Mouse (Mus musculus) heart, embryonic 16.5 days (tissue): ENCODE measurements around the gene 2010111I01Rik. TPM values are rescaled to one million over a fixed set of nuclear protein-coding genes. Genes with fewer than 3 reads are reported as not detected.

Experiments used
- ATAC-seq: fragments of 200-750 bp; cut with Nextera tagmentation; replicated peaks from 2 replicates; pipeline ENCODE4 v1.8.0; 2017; ENCODE audit warnings: moderate number of reproducible peaks; ENCODE audit not compliant: insufficient read depth, low FRiP score; ENCODE audit errors: extremely low read depth
- H3K27ac ChIP-seq: fragments of 300-500 bp; sonication (generic); 2 replicates; pipeline ENCODE4 v1.5.1; 2014; ENCODE audit warnings: mild to moderate bottlenecking, low read length, control low read depth, moderate library complexity
- H3K27me3 ChIP-seq: fragments of 300-500 bp; sonication (generic); 2 replicates; pipeline ENCODE4 v1.6.1; 2014; ENCODE audit warnings: low read length, mixed read lengths; ENCODE audit not compliant: control insufficient read depth, insufficient read depth
- H3K36me3 ChIP-seq: fragments of 300-500 bp; sonication (generic); 2 replicates; pipeline ENCODE4 v1.6.1; 2014; ENCODE audit not compliant: control insufficient read depth, insufficient read depth
- H3K4me1 ChIP-seq: fragments of 300-500 bp; sonication (generic); 2 replicates; pipeline ENCODE4 v1.6.1; 2014; ENCODE audit warnings: low read length, mixed read lengths; ENCODE audit not compliant: control insufficient read depth, insufficient read depth
- H3K4me2 ChIP-seq: fragments of 300-500 bp; sonication (generic); 2 replicates; pipeline ENCODE4 v1.6.1; 2014; ENCODE audit warnings: low read depth, mild to moderate bottlenecking, control low read depth, low read length
- H3K4me3 ChIP-seq: fragments of 300-500 bp; sonication (generic); 2 replicates; pipeline ENCODE4 v1.5.1; 2014; ENCODE audit warnings: mild to moderate bottlenecking, control low read depth, low read length
- H3K9ac ChIP-seq: fragments of 300-500 bp; sonication (generic); 2 replicates; pipeline ENCODE4 v1.6.1; 2014; ENCODE audit warnings: low read length, control low read depth
- H3K9me3 ChIP-seq: fragments of 300-500 bp; sonication (generic); replicated peaks from 2 replicates; pipeline ENCODE4 v1.6.1; 2016; ENCODE audit warnings: low read length; ENCODE audit not compliant: control insufficient read depth
- WGBS: fragments of 180-500 bp; shearing (Covaris S2); extraction: QIAGEN DNeasy Blood & Tissue Kit; methylation state at CpG from one replicate; pipeline ENCODE4 v1.1.7; 2014; 5-methylcytosine and 5-hydroxymethylcytosine counted together
- polyA plus RNA-seq: library from polyadenylated mRNA; unstranded; fragments of >200 nt; fragmentation: Nextera tagmentation; extraction: Ambion mirVana; gene quantifications from 2 replicates; pipeline ENCODE4 v1.2.1, GENCODE M21; 2015

Gene 2010111I01Rik
- polyA plus RNA-seq, 1 experiment from 2014 or later = 71.1 TPM

DNA sequence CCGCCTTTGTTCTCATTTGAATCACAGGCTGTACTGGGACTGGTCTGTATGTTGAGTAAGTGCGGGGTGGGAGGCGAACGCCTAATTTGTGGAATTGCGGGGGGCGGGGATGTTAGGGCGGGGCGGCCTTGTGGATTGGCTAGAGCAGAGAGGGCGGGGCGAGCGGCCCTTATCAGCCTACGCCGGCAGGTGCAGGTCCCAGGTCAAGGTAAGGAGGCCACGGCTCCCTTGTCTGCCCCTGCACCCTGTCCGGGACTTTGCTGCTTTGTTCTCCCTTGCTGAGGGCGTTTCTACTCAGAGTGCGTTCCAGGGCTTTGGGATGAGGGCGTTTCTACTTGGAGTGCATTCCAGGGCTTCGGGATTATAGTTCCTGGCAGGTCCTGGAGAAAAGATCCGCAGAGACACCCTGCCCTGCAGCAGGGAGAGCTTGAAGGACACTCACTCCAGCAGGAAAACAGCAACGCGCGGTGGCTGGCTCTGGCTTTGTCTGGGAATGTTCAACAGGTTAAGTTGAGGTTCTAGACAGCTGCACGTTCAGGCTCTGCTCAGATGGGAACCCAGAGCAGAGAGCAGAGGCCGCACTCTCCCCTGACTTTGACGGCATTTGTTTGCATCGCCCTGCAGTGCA lies 308.0 kb downstream of the 2010111I01Rik start:
- Histone ChIP-seq H3K27me3 (no peaks in the 10 kb centered on the region), H3K4me1 (peaks cover 57% of the 10 kb centered on the region), H3K4me3 (peak overlapping the region; percentile 58), H3K9ac (peak overlapping the region; percentile 76), H3K4me2 (peak overlapping the region; percentile 66), H3K9me3 (no peaks in the 10 kb centered on the region), H3K36me3 (no peaks in the 10 kb centered on the region), H3K27ac (peak overlapping the region; percentile 87)
- WGBS = 12% methylated on average over 27 of the region's 27 CpGs
- ATAC-seq = peak; percentile 75

DNA sequence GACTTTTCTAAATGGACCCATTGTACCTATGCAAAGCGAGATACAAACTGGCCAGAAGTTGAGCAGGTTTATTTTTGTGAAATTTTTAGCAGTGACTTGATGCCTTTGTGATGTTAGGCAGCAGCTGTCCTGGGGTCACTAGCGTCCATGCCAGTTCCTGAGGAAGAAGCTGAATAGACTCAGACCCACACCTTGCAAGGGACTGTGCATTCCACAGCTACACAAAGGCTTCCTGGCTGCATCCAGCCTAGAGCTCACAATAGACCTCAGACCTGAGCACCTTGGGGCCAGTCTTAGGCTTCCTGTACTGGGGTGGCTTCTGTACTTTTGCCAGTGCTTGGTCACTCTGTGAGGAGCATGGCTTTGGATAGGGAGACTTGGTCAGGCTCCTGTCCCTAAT lies 309.2 kb downstream of the 2010111I01Rik start:
- H3K4me1 ChIP-seq = peaks cover 64% of the 10 kb centered on the region
- H3K27ac ChIP-seq = peak overlapping the region; percentile 2; the same call in 1 of the 2 replicates
- ATAC-seq = no peak
- no peaks in the 10 kb centered on the region for H3K36me3 ChIP-seq
- H3K27me3 ChIP-seq = no peaks in the 10 kb centered on the region
- WGBS = 60% methylated on average over 2 of the region's 2 CpGs
- no peaks in the 10 kb centered on the region for H3K9me3 ChIP-seq
- no peak overlapping the region for H3K9ac ChIP-seq
- H3K4me3 ChIP-seq = peak overlapping the region; percentile 20; the same call in 1 of the 2 replicates
- H3K4me2 ChIP-seq = peak overlapping the region; percentile 24

DNA sequence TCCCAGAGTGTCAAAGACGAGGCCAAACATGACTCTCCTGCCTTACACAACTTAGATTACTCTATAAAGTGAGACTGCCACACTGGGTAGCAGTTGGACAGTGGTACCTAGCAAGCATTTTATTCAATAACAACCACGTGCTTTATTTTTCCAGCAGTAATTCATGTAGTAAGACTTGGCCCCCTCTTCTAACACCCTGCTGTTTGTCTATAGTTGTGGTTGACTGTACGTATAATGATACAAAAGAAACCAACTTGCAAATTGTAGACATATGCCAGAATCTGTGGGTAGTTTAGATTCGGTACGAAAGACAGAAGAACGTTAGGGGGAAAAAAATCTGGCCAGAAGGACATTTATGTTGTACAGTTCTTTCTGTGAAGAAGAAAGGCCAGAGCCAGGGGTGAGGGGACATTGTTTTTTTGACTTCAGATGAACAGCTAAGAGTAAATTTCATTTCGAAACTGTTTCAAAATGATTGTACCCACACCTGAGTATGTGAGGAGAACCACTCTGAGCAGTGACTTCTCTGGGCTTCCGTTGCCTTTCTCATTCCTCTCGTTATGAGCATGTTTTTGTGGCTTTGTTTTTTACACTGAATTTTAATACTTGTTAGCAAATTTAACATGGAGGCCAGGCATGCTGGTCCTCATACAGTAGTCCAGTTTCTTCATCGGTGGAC lies 309.9 kb downstream of the 2010111I01Rik start:
- ATAC-seq = no peak
- H3K27me3 ChIP-seq = no peaks in the 10 kb centered on the region
- H3K4me2 ChIP-seq = peak overlapping the region; percentile 24; the same call in 1 of the 2 replicates
- no peaks in the 10 kb centered on the region for H3K36me3 ChIP-seq
- 80% methylated on average over 10 of the region's 10 CpGs for WGBS
- H3K4me1 ChIP-seq = peaks cover 67% of the 10 kb centered on the region
- H3K4me3 ChIP-seq = peak overlapping the region; percentile 20
- no peak overlapping the region for H3K27ac ChIP-seq
- H3K9me3 ChIP-seq = no peaks in the 10 kb centered on the region
- no peak overlapping the region for H3K9ac ChIP-seq

DNA sequence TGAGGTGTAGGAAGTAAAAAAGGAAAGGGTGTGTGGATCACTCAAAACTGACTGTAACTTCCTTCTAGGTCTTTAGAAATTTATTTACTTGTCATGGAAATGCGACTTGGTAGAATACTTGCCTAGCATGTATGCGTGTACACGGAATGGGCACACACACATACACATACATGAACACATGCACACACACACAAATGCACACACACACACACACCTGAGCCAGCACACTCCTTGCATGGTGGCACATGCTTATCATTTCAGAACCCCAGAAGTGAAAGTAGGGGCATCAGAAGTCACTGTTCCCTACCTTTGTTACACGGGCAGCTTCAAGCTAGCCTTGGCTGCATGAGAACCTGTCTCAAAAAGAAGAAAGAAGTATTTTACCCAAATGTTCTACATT lies 311.7 kb downstream of the 2010111I01Rik start:
- ATAC-seq = no peak
- no peak overlapping the region for H3K4me2 ChIP-seq

DNA sequence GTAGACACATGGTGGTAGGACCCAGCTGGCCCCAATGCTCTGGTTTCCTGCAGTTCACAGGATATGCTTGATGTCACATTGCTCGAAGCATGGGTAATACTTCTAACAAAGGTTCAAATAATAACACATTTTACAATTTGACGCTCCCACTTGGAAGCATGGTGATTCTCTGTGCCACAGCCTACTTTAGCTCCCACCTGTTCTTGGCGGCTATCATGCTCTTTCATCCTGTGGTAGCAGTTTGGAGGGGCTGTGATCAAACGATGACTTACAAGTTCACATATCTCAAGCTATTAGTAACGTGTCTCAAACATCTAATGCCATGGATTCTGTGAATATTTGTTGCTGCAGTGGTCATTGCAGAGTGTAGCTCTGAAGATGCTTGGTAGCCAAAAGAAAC lies 312.6 kb downstream of the 2010111I01Rik start:
- H3K9ac ChIP-seq = no peak overlapping the region
- H3K36me3 ChIP-seq = no peaks in the 10 kb centered on the region
- H3K27ac ChIP-seq = peak overlapping the region; percentile 87
- H3K4me2 ChIP-seq = peak overlapping the region; percentile 54; the same call in 1 of the 2 replicates
- no peak for ATAC-seq
- WGBS = 50% methylated on average over 5 of the region's 5 CpGs
- no peak overlapping the region for H3K4me3 ChIP-seq
- H3K27me3 ChIP-seq = no peaks in the 10 kb centered on the region
- no peaks in the 10 kb centered on the region for H3K9me3 ChIP-seq
- peaks cover 76% of the 10 kb centered on the region for H3K4me1 ChIP-seq

More for the DNA sequence above, 311.7 kb downstream of the 2010111I01Rik start:
- H3K4me1 ChIP-seq = peaks cover 77% of the 10 kb centered on the region
- H3K9me3 ChIP-seq = no peaks in the 10 kb centered on the region
- no peaks in the 10 kb centered on the region for H3K27me3 ChIP-seq
- no peak overlapping the region for H3K27ac ChIP-seq
- no peak overlapping the region for H3K9ac ChIP-seq
- no peaks in the 10 kb centered on the region for H3K36me3 ChIP-seq
- no peak overlapping the region for H3K4me3 ChIP-seq
- 77% methylated on average over 4 of the region's 4 CpGs for WGBS

DNA sequence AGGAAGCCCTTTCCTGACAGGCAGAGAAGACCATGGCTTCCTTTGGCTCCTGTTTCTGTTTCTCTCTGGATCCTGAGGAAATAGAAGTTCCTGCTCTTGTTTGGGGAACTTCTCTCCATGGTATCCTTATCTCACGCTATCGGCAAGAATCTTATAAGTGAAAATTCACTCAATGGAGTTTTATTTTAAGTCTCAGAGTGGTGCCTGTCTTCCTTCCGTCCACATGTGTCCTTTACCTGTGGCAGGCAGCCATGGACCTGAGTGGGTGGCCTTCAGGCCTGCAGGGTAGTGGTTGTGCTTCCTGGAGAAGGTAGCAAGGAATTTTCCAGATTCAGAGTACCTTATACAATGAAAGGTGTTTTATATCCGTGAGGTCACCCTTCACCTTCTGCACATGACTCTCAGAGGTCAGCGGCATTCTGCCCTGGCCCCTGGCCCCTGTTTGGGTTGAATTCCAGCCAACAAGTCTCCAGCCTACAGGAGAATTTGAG lies 313.5 kb downstream of the 2010111I01Rik start:
- Histone ChIP-seq H3K36me3 (peaks cover 3% of the 10 kb centered on the region; the same call in 1 of the 2 replicates), H3K9me3 (no peaks in the 10 kb centered on the region), H3K4me2 (peak overlapping the region; percentile 54), H3K9ac (peak overlapping the region; percentile 49), H3K4me1 (peaks cover 78% of the 10 kb centered on the region), H3K27ac (peak overlapping the region; percentile 87), H3K27me3 (no peaks in the 10 kb centered on the region), H3K4me3 (no peak overlapping the region; the same call in 1 of the 2 replicates)
- WGBS = 24% methylated on average over 5 of the region's 5 CpGs
- no peak for ATAC-seq

DNA sequence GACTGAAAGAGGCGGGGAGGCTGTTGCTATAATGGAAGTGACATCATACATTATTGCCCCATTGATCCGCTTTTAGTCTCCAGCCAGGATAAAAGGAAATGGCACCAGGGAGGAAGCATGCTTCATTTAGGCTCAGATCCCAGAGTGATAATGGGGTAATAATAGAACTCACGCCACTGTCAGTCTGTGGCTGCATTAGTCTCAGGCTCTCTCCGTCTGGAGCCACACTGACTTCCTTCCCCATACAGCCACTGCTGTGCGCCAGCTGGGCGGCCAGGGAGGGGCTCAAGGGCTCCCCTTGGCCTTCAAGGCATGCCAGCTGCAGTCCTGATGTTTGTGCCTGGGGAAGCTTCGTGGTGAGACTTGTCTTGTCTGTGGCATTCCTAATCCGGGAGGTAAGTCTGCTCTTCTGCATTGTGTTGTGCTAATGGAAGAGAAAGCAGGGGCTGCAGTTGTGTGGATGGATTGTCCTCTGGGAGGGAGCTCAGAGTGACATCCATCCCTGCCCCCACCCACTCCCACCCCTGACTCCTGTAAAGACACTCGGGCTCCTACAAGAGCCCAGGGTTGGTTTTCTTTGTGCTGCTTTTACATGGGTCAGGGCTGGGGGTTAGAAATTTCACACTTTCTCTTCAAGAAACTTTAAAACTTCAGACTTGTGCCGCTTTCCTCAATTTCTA lies 314.2 kb downstream of the 2010111I01Rik start:
- peak overlapping the region; percentile 87 for H3K27ac ChIP-seq
- no peaks in the 10 kb centered on the region for H3K9me3 ChIP-seq
- H3K4me1 ChIP-seq = peaks cover 79% of the 10 kb centered on the region
- peak overlapping the region; percentile 54 for H3K4me2 ChIP-seq
- WGBS = 23% methylated on average over 10 of the region's 10 CpGs
- peaks cover 10% of the 10 kb centered on the region for H3K36me3 ChIP-seq
- H3K27me3 ChIP-seq = no peaks in the 10 kb centered on the region
- peak overlapping the region; percentile 71 for H3K9ac ChIP-seq
- H3K4me3 ChIP-seq = peak overlapping the region; percentile 34
- ATAC-seq = 0 out of 2 replicates have a peak, but pooled peaks have one; percentile 50

DNA sequence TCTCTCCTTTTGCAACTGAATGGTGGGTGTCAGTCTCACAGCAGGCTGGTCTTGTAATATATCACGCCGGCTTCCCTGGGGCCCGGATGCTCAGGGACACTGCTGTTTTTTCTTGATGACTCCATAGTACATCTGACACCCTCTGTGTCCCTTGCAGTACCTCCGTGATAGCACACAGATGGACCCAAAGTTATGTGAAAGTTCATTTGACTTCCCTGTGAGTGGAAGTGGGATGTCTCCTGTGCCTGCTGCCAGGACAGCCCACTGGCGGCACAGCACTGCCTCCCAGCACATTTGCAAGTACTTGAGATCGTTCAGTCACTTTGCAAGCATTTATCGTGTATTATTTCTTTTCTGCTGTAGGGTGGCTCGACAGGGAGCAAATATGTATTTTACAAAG lies 315.1 kb downstream of the 2010111I01Rik start:
- peak overlapping the region; percentile 34 for H3K4me3 ChIP-seq
- peak overlapping the region; percentile 87 for H3K27ac ChIP-seq
- peaks cover 11% of the 10 kb centered on the region for H3K36me3 ChIP-seq
- H3K4me1 ChIP-seq = peaks cover 71% of the 10 kb centered on the region
- no peak for ATAC-seq
- no peaks in the 10 kb centered on the region for H3K27me3 ChIP-seq
- 39% methylated on average over 8 of the region's 8 CpGs for WGBS
- peak overlapping the region; percentile 54 for H3K4me2 ChIP-seq
- H3K9ac ChIP-seq = peak overlapping the region; percentile 41
- H3K9me3 ChIP-seq = no peaks in the 10 kb centered on the region
